Mouse (Mus musculus) lung, adult 10 weeks (tissue): ENCODE results near the gene Haus6. TPM values are rescaled to one million over a fixed set of nuclear protein-coding genes. Genes with fewer than 3 reads are reported as not detected.

Experiments used
- polyA plus RNA-seq: library from polyadenylated mRNA; stranded (reverse); fragments of 350-450 nt; fragmentation: Illumina TruSeq; extraction: RNeasy Lipid Tissue Mini Kit (QIAGEN cat#74804); gene quantifications from one replicate; pipeline ENCODE4 v1.2.3, GENCODE M21; 2014; ENCODE audit warnings: low read depth, low replicate concordance; ENCODE audit not compliant: insufficient read depth

Gene Haus6
- 1.8 TPM for polyA plus RNA-seq

DNA sequence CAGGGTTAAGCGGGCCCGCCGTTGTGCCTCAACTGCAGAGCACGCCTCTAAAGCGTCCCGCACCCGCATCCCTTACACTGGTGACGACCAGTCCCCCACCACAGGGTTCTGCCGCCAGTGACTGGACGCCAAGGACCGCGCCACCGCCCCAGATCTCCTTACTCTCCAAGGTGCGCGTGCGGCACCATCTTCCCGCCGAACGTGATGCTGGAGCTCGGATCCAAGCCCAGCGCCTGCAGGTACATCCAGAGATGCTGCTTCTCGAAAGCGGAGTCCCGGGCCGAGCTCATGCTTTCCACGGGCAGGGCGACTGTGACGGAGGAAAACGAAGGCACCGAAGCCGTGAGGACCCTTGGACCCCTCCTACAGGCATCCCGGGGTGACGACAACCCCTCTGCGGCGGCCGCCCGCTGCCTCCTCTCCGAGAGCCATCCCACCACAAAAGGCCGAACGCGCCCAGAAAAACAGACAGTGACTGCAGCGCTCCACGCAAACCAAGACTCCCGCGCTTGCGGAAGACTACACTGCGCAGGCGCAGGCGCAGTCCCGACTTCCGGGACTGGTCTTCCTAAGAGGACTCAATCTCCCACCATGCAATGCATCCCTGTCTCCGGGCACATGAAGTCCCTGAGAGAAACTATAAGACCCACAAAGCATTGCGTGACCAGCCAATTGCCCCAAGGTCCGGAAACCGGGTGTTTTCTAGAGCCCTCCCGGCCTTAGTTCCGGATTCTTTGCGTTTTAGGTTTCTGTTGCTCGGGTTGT lies at the start of gene Haus6:
TSS of gene Haus6 (minus strand) at position 532 of the 765 bp plus-strand sequence.

GRCm38 (mm10) chr4:86575283-86575983 lies 36.4 kb downstream of the Haus6 start, which contains the start of gene Rraga:
Gene Rraga, plus strand, starts transcription at chr4:86575668.

GRCm38 (mm10) chr4:86558228-86558627 lies 53.6 kb downstream of the Haus6 start, which contains the start of gene Saxo1:
Gene Saxo1, minus strand, starts transcription at chr4:86558328.

Other genes with a start within 250 kb of the Haus6 start
- not detected for gene Saxo1, start 53.7 kb downstream of the Haus6 start, polyA plus RNA-seq
- gene Rraga, start 36.4 kb downstream of the Haus6 start, polyA plus RNA-seq, result 54.8 TPM
- 150 TPM for gene Plin2, start 58.0 kb upstream of the Haus6 start, polyA plus RNA-seq
- 5.8 TPM for gene Dennd4c, start 136.5 kb upstream of the Haus6 start, polyA plus RNA-seq
- 1,742 TPM for gene Rps6, start 245.4 kb upstream of the Haus6 start, polyA plus RNA-seq